Mouse (Mus musculus) left cerebral cortex, postnatal 25 days (tissue): Measurements from ENCODE around the gene Asphd2. TPM values are rescaled to one million over a fixed set of nuclear protein-coding genes. Genes with fewer than 3 reads are reported as not detected.

Experiments
- DNase-seq, 2 experiments: peaks; one replicate each; pipeline ENCODE4 v3.0.0; 2022; ENCODE audit warnings: low spot score in 2 of 2, mixed read lengths in 1 of 2
- intact Hi-C: fragments of 180-260 bp; cut with DNase I; formaldehyde crosslinking; loops from one replicate; pipeline ENCODE4 v1.15.1; 2025
- total RNA-seq, 2 experiments: library from RNA; stranded (reverse); gene quantifications; 2 replicates each; pipeline ENCODE4 v1.2.3; 2021

The Asphd2 gene
- total RNA-seq, 2 experiments from 2014 or later, result 176 TPM

GRCm38 (mm10) chr5:112393741-112394414 is 788 bp downstream of the Asphd2 start:
- intact Hi-C loops, result loop anchor here (1.0 to 2.0 kb wide), 2 partner anchors 33 to 50 kb away; no protein-coding TSS in a partner anchor
- DNase-seq, result no peak

- DNase-seq, result no peak
- intact Hi-C loops, result no loop called here
Observed at GRCm38 (mm10) chr5:112391676-112392323, 2.9 kb downstream of the Asphd2 start.

- intact Hi-C loops, result no loop called here
- DNase-seq, result no peak
Observed at GRCm38 (mm10) chr5:112391002-112391401, 3.7 kb downstream of the Asphd2 start.

GRCm38 (mm10) chr5:112389352-112389751 is 5.3 kb downstream of the Asphd2 start:
- intact Hi-C loops, result no loop called here
- DNase-seq, result peak in 1 of 2 experiments; percentile 61

- intact Hi-C loops, result no loop called here
- DNase-seq, result no peak
Observed at GRCm38 (mm10) chr5:112385973-112386372, 8.7 kb downstream of the Asphd2 start.

GRCm38 (mm10) chr5:112384805-112385472 is 9.7 kb downstream of the Asphd2 start:
- intact Hi-C loops, result no loop called here
- no peak for DNase-seq

GRCm38 (mm10) chr5:112382641-112383330 is 11.9 kb downstream of the Asphd2 start:
- intact Hi-C loops, result no loop called here
- peak; percentile 60 to 78 for DNase-seq

GRCm38 (mm10) chr5:112382042-112382441 is 12.6 kb downstream of the Asphd2 start:
- no peak for DNase-seq
- intact Hi-C loops, result no loop called here

- intact Hi-C loops, result no loop called here
- DNase-seq, result no peak
Observed at GRCm38 (mm10) chr5:112381154-112381553, 13.5 kb downstream of the Asphd2 start.

GRCm38 (mm10) chr5:112378716-112379115 is 15.9 kb downstream of the Asphd2 start:
- intact Hi-C loops, result no loop called here
- DNase-seq, result no peak

GRCm38 (mm10) chr5:112377380-112377779 is 17.3 kb downstream of the Asphd2 start:
- intact Hi-C loops, result no loop called here
- no peak for DNase-seq

- intact Hi-C loops, result no loop called here
- no peak for DNase-seq
Observed at GRCm38 (mm10) chr5:112376111-112376510, 18.6 kb downstream of the Asphd2 start.

GRCm38 (mm10) chr5:112371933-112372332 is 22.7 kb downstream of the Asphd2 start:
- peak; percentile 79 to 88 for DNase-seq
- intact Hi-C loops, result no loop called here

GRCm38 (mm10) chr5:112370236-112370813 is 24.3 kb downstream of the Asphd2 start:
- DNase-seq, result no peak
- intact Hi-C loops, result no loop called here

GRCm38 (mm10) chr5:112369326-112369725 is 25.3 kb downstream of the Asphd2 start:
- intact Hi-C loops, result loop anchor here (10.0 kb wide), 1 partner anchor 55 kb away; no protein-coding TSS in a partner anchor
- no peak for DNase-seq

- intact Hi-C loops, result loop anchor here (10.0 kb wide), 1 partner anchor 56 kb away; no protein-coding TSS in a partner anchor
- DNase-seq, result no peak
Observed at GRCm38 (mm10) chr5:112368666-112369065, 26.0 kb downstream of the Asphd2 start.

GRCm38 (mm10) chr5:112367929-112368328 is 26.7 kb downstream of the Asphd2 start:
- intact Hi-C loops, result loop anchor here (10.0 kb wide), 1 partner anchor 57 kb away; no protein-coding TSS in a partner anchor
- DNase-seq, result peak in 1 of 2 experiments; percentile 66

- DNase-seq, result no peak
- intact Hi-C loops, result loop anchor here (10.0 kb wide), 1 partner anchor 57 kb away; no protein-coding TSS in a partner anchor
Observed at GRCm38 (mm10) chr5:112367338-112367737, 27.3 kb downstream of the Asphd2 start.

GRCm38 (mm10) chr5:112366879-112367278 is 27.8 kb downstream of the Asphd2 start:
- intact Hi-C loops, result loop anchor here (10.0 kb wide), 1 partner anchor 58 kb away; no protein-coding TSS in a partner anchor
- DNase-seq, result no peak
